Mouse (Mus musculus) telencephalon, adult 2 months (tissue): Measurements from ENCODE around the gene Adgrb3.
A peak's percentile ranks its signal among the peaks of the same experiment; 100 is the strongest.

Experiments
- DNase-seq: peaks from one replicate; pipeline ENCODE4 v3.0.0-alpha.2; 2011; ENCODE audit warnings: low read depth, low spot score

Adgrb3 gene

GRCm38 (mm10) chr1:25281471-25281870 lies 548.0 kb downstream of the Adgrb3 start:
- DNase-seq, result no peak

- DNase-seq, result no peak
Measured at GRCm38 (mm10) chr1:25250562-25250961, 578.9 kb downstream of the Adgrb3 start.

DNA sequence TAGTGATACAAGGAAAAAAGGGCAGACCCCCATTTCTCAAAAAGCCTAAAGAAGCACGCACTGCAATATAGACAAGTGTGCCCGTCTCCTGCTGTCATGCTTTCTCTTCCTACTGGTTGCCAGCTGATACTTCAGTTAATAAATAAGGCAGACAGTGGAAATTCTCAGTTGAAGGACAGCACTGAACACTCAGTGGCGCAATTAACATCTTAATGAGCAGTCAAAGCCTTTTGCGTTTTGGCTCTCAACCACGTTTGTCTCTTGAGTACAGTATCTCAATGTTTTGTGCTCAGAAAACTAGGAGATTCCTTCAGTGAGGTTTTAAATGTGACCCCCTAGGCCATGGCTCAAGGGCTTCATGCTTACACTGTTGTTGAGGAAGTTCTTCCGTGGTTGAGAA lies 587.1 kb downstream of the Adgrb3 start:
- DNase-seq, result no peak

- DNase-seq, result peak; percentile 24
Measured at GRCm38 (mm10) chr1:25229245-25229750, 600.2 kb downstream of the Adgrb3 start.

GRCm38 (mm10) chr1:25228381-25229244 lies 600.9 kb downstream of the Adgrb3 start:
- DNase-seq, result peak; percentile 57

- peak; percentile 29 for DNase-seq
Measured at GRCm38 (mm10) chr1:25227880-25228279, 601.6 kb downstream of the Adgrb3 start.

DNA sequence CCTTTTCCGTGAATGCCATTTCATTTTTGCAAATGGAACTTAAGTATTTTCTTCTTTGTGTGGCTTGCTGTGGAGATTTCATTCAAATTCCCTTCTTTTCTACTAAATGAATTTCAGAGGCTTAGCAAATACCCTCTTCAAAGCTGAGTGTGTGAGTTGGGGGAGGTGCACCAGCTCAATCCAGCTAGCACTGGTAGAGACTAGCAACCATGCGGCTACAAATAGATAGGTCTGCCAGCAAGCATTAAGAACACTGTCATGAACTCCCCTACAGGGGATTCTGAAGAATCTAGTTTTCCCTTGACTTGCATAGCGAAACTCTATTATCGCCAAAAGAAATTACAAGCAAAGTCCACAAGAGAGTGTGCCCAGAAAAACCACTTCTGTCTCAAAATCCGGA lies 624.9 kb downstream of the Adgrb3 start:
- no peak for DNase-seq

DNA sequence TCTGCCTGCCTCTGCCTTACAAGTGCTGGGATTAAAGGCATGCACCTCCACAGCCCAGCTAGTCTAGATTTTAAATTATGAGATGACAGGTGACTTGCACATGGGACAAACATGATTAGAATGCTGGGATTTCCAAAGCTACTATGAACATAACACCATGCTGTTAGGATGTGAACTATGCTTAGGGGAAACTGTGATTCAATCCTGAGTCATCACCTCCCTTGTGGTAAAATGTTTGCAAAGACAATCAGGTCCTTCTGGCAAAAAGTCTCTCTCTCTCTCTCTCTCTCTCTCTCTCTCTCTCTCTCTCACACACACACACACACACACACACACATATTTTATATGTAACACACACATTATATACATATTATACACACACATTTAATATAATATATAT lies 630.1 kb downstream of the Adgrb3 start:
- DNase-seq, result no peak

- DNase-seq, result no peak
Measured at GRCm38 (mm10) chr1:25191986-25192385, 637.5 kb downstream of the Adgrb3 start.

DNA sequence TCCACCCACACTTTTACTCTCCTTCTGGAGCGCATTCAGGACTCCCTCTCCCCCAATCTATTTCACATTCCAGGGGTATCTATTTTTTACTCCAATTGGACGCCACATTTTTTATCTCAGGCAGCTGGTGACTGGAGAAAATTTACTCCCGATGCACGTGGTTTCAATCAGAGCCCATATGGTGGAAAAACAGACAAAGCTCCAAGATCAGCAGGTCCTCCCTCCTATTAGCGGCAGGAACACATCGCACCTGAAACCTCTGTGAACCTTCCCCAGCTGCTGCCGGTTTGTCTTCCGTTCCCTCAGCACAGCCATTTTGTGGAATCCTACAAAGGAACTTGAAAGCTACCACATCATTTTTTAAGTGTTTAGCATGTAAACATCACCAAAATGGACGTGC lies 640.2 kb downstream of the Adgrb3 start:
- DNase-seq, result no peak

DNA sequence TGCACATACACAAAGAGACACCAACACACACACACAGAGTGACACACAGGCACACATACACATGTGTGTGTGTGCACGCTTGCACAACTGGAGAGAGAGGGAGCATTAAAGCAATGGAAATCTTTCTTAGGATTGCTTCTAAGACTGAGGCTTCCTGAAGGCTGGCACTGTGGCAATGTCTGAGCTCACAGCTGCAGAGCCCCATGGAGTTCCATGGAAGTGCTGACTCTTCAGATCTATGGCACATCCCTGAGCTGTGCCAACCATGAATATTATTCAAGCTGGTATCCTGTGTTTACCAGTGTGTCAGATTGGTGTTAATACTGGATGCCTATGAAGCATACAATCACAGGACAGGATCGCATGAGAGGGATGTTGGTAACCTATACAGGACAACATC lies 643.6 kb downstream of the Adgrb3 start:
- DNase-seq, result no peak

GRCm38 (mm10) chr1:25181881-25182280 lies 647.6 kb downstream of the Adgrb3 start:
- no peak for DNase-seq

DNA sequence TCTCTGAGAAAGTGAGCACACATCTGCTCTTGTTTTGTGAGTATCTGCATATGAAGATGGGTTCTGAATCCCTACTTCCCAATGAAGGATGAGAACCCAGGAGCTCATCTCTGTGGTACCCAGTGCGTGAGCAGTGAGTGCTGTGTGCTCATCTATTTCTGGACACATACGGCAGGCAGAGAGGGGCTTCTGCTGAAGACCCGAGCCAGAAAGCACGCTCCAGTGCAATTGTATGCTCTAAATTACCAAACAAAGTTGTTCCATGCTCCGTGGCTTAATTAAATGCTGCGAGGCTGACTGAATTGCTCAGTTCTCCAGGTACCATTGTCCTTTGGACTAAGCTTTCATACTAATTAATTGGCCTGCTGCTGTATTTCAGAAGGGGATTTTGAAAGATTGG lies 648.9 kb downstream of the Adgrb3 start:
- DNase-seq, result no peak

GRCm38 (mm10) chr1:25179860-25180582 lies 649.5 kb downstream of the Adgrb3 start:
- peak; percentile 76 for DNase-seq

GRCm38 (mm10) chr1:25178347-25179130 lies 651.0 kb downstream of the Adgrb3 start:
- no peak for DNase-seq

- DNase-seq, result no peak
Measured at GRCm38 (mm10) chr1:25167120-25167519, 662.4 kb downstream of the Adgrb3 start.

DNA sequence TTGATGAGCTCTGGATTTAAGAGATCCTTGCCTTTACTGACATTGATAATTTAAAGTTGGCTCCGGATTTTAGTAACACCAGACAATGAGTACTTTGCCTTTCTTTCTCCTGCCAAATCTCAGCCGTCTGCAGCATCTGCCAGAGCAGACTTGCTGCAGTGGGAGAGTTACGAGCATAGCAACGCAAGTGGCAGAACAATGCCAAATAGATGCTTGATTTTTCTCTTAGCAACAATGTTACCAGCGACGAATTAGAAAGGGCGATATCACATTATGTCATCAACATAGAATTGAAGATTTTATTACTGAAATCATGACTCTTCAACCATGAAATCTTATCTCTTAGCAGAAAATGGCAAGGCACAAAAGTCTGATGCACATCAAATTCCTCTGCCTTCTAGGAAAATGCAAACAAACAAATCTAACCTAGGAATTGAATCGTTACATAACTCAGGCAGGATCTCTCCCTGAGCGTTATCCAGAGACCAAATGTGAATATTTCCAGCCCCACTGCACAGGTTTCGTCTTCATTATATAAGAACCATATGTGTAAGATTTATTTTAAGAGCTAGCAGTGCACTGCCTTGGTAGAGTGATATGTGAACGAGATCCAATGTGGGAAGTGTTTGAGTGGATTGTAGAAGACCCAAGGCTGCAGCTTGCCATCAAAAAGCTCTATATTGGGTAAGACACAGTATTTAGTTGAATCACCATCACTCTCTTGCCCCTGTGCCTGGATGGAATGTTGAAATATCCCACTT lies 663.3 kb downstream of the Adgrb3 start:
- DNase-seq, result peak; percentile 90

DNA sequence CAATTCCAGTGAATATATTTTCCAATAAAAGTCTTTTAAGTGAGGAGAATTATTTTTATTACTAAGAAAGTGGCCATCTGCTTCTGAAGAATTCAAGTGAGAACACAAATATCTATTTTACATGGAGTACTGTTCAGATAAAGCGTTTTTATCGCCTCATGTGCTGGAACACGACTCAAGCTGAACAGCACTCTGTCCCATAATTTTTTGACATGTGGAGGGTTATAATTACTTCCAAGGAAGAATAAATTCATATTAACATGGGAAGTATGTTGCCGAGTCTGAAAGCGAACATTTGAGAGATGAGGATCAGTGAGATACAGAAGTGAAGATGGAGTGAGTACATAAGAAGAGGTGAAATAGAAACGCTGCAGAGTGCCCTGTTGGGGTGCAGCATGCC lies 665.9 kb downstream of the Adgrb3 start:
- DNase-seq, result peak; percentile 62

- peak; percentile 79 for DNase-seq
Measured at GRCm38 (mm10) chr1:25146206-25146605, 683.3 kb downstream of the Adgrb3 start.

DNA sequence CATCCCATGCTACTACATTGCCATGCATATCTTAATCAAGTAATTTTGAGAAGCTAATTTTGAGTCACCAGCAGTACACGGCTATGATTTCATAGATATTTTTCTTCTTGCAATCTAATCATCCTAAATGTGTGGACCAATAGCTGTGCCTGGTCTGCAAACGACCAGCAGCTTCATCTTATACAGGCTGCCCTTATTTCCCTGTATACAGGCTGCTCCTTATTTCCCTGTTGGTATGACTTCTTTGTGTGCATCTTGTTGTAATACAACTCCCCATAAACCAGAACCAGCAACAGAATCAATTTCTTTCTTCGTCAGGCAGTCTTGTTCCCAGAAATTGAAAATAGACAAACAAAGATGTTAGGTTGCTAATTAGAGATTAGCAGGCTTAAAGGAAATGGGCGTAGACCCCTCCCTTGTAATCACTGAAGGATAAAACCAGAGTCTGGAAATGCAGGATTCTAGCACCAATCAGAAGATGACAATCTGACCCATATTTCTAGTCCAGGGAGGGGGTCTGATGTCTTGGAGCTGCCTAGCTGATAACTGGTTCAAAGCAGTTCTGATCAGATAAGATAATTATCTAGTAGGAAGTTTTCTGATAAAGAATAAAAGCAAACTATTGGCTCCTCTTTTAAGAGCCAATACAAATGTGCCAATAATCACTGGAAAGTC lies 697.2 kb downstream of the Adgrb3 start:
- DNase-seq, result no peak

DNA sequence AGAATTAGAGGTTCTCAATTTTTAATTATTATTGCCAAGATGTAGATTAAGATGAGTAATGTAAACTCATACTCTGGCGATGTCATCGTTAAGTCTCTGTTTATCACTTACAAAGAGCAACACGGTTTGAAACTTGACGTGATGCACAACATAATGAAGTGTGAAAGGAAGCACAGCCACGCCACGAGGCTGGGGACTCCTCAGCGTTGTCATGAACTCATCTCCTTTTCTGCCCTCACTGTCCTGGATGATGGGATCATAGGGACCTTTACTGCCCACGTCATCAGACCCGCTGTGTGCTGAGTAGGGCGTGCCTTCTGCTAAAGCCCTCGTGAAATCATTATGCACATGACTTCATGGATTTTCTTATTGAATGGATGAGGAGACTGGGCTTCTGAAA lies 714.0 kb downstream of the Adgrb3 start:
- no peak for DNase-seq
